Mouse (Mus musculus): ENCODE measurements around the gene Zer1.

Zer1 gene

DNA sequence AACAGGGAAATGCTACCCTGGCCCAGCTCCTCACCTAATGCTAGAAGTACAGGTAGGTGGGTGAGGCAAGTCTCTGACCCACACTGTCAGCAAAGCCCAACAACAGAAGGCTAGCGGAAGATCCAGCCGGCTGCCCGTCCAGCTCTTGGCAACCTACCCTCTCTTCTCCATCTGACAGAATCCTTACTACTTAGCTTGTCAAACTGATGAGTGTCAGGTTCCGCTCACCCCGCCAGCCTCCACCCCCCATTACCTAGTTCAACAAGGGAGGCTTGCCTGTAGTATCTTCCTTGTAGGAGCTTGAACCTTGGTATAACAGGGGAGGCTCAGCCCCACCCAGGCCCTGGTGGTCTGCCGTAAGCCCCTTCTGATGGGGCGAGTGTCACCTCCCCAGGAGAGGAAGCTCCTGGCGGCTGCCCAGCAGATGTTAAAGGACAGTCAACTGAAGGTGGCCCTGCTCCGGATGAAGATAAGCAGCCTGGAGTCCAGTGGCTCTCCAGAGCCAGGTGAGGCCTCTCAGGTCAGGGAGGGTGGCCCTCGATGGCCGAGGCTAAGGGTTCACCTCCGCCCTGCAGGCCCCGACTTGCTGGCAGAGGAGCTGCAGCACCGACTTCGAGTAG, 44.1 kb downstream of the Zer1 start:
- in situ Hi-C loops (cut with MboI; ENCODE audit: unreplicated experiment in 2 of 2), result no loop called here

DNA sequence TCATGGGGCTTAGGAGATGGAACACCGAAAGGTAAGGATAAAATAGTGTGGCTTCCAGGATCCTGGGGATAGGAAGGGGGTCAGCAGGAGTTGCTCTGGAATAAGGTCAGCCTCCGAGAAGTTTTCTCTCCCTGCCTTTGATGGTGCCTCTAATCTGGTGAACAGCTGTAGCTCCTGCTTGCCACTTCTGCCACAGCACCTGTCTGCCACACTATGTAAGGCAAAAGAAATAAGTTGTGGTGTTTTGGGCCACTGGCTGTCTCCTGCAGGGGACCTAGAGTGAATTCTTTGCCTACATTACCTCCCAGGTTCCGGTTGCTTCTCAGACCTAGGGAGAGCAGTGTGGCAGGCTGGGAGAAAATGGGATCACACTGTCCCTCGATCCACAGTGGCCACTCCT, 45.6 kb downstream of the Zer1 start:
- in situ Hi-C loops (cut with MboI; ENCODE audit: unreplicated experiment in 2 of 2), result no loop called here

DNA sequence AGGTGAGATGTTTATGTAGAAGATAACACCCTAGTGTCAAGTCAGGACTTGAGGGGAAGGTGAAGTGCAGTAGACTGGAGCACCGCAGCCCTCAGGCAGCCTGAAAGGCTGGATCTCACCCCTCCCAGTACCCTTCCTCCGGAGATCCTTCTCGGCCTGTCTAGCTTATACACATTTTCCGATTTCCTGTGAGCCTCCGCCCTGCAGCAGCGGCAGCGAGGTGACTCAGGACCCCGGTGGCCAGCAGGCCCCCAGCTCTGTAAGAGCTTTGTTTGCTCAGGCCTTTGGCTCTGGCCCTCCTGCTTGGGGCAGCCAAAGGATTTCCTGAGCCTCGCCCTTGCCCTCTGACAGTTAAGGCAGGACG, 46.1 kb downstream of the Zer1 start:
- in situ Hi-C loops (cut with MboI; ENCODE audit: unreplicated experiment in 2 of 2), result no loop called here

DNA sequence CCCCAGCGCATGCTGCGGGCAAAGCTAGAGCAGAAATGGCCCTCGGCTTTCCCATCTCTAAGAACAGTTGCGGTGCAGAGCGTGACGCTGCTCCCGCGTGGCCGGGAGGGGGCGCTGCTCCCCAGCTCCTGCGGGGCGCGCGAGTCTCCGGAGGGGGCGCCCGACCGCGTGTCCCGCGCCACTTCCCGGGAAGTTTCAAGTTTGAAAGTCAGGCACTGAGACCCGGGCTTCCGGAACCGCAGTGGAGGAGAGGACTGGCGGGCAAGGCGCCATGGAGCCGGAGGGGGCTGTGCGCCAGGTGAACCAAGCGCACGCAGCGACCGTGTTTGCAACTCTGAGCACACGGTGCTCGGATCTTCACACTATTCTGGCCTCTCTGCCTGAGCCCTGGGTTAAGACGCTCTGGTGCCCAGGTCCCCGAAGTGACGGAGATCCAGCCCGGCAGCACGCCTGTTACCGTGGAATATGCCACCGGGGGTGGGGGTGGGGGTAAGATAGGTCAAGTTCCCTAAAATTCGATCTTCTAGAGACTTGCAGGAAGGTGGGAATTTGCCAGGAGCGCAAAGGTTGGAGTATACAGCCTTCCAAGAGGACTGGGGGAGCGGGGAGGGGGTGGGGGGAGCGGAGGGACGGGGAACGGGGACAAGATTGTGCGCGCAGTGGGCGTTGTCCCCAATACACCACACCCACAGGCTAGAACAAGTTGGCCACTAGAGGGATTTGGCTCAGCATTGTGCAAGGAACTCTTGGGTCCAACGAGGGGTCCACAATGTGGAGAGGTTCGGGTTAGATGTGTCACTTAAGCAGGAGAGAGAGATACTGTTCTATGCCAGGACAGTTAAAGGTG, 46.7 kb downstream of the Zer1 start, which contains the start of gene Pkn3:
Gene Pkn3, plus strand, starts transcription at position 183 of the 847 bp plus-strand sequence.
- in situ Hi-C loops (cut with MboI; ENCODE audit: unreplicated experiment in 2 of 2), result no loop called here

DNA sequence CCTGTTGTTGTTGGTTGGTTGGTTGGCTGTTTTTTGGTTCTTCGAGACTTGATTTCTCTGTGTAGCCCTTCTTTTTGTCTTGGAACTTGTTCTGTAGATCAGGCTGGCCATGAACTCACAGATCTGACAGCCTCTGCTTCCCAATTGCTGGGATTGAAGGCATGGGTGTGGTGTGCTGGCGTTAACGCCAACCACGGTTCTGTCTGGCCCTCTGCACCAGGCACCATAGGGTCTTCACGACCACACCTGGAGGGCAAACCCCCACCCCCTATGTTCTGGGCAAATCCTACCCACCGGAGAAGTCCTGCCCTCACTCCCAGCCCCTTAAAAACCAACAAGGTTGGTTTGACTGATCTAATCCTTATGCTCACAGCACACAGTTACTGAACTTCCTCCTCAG, 47.4 kb downstream of the Zer1 start:
- in situ Hi-C loops (cut with MboI; ENCODE audit: unreplicated experiment in 2 of 2), result no loop called here

DNA sequence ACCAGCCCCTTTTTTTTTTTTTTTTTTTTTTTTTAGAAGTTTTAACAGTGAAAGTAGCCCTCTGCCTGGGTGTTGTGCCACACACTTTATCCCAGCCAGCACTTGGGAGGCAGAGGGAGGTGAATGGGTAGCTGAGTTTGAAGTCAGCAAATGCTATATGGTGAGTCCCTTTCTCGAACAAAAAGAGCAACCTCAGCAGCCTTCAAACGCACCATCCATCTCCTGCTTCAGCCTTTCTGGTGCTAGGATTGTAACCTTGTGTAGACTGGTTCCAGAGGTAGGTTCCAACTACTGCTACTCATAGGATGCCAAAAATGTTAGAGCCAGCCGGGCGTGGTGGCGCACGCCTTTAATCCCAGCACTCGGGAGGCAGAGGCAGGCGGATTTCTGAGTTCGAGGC, 47.9 kb downstream of the Zer1 start:
- in situ Hi-C loops (cut with MboI; ENCODE audit: unreplicated experiment in 2 of 2), result no loop called here

DNA sequence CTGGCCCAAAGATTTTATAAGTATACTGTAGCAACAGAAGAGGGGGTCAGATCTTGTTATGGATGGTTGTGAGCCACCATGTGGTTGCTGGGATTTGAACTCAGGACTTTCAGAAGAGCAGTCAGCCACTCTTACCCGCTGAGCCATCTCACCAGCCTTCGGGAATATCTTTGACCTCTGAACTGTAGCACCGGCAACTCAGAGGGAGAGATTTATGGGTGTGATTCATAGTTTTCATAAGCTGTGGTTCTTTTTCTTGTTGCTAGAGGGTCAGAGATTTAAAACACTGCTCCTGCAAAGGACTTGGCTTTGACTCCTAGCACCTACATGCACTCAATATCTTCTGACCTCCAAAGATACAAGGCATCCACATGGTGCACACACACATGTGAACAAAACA, 48.8 kb downstream of the Zer1 start:
- in situ Hi-C loops (cut with MboI; ENCODE audit: unreplicated experiment in 2 of 2), result no loop called here

DNA sequence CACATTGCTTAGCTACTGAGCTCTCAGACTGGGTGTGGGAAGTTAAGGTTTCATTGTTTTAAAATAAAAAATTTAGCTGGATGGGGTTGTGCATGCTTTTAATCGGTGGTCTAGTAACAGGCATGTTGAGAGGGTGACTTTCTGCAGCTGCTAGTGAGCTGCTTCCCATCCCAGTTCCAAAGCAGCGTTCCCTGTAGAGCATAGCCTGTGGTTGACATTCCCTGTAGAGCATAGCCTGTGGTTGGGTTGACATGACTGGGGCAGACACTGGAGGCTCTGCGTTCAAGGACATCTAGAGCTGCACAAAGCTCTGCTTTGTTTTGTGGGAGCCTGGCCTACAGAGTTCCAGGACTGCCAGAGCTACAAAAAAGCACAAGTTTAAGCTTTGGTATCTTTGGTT, 51.1 kb downstream of the Zer1 start:
- in situ Hi-C loops (cut with MboI; ENCODE audit: unreplicated experiment in 2 of 2), result loop anchor here in 1 of 2 experiments (25.0 kb wide), 1 partner anchor 514 kb away; the partner anchor contains the start of gene Cstad

DNA sequence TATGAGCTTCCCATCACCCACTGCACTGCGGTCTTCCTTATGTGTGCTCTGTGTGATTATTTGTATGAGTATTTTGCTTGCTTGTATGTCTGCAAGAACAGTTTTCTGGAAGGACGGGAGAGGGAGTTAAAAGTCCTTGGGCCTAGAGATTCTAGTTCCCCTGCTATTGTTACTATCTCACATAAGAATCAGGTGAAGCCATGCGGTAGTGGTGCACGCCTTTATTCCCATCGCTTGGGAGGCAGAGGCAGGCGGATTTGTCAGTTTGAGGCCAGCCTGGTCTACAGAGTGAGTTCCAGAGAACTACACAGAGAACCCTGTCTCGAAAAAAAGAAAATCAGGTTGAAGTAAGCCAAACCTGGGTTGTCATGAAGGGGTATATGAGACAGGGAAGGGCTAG, 51.5 kb downstream of the Zer1 start:
- in situ Hi-C loops (cut with MboI; ENCODE audit: unreplicated experiment in 2 of 2), result loop anchor here in 1 of 2 experiments (25.0 kb wide), 1 partner anchor 514 kb away; the partner anchor contains the start of gene Cstad

DNA sequence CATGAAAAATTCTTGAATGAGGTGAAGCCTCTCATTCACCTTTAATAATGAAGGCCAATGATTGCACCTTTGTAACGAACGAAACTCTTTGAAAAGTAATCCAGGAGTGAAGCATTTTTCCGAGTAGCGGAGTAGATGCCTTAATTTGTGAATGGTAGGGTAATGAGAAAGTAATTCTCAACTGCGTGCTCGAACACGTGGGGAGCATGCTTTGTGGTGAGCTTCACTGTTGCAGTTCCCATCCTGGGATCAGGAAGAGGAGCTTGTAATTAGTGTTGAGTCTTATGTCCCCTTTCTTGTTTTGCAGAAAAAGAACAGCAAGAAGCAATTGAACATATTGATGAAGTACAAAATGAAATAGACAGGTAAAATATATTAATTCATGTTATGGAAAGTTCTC, 56.4 kb downstream of the Zer1 start:
- in situ Hi-C loops (cut with MboI; ENCODE audit: unreplicated experiment in 2 of 2), result loop anchor here in 1 of 2 experiments (25.0 kb wide), 1 partner anchor 519 kb away; the partner anchor contains the start of gene Cstad

DNA sequence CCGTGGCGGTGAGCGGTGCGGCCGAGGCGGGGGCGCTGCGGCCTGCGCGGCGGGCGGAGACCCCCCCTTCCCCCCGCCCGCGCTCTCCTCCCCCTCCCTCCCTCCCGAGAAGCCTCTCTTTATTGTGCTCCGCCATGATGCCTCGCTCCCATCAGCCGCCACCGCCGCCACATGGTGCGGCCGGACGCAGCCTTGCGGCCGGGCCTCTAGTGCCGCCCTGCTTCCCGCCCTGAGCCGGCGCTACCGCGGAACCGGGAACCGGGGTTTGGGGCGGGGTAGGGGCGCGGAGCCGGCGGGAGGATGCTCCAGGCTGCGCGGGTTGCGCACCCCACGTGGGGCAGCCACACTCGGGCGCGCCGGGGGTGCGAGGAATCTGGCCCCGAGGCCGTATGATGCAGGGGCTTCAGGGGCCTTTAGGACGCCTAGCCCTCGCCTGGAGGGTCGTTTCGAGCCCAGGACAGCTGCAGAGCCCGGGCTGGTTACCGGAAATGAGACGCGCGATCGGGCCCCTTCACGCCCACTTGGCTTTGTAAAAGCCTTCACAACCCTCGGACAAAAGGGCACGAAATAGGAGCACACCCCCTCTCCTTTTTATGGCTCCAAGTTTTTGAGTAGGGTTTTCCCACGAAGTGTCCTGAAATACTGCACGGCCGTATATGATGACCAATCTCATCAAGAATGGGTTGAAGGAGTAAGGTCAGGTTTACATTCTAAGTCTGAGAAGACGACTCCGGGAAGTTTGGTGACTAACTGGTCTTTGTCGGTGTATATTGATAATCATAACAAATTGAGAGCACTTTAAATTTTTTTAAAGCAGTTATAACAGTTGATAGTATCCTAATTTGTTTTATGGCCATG, 57.1 kb downstream of the Zer1 start:
- in situ Hi-C loops (cut with MboI; ENCODE audit: unreplicated experiment in 2 of 2), result loop anchor here in 1 of 2 experiments (25.0 kb wide), 1 partner anchor 520 kb away; the partner anchor contains the start of gene Cstad

DNA sequence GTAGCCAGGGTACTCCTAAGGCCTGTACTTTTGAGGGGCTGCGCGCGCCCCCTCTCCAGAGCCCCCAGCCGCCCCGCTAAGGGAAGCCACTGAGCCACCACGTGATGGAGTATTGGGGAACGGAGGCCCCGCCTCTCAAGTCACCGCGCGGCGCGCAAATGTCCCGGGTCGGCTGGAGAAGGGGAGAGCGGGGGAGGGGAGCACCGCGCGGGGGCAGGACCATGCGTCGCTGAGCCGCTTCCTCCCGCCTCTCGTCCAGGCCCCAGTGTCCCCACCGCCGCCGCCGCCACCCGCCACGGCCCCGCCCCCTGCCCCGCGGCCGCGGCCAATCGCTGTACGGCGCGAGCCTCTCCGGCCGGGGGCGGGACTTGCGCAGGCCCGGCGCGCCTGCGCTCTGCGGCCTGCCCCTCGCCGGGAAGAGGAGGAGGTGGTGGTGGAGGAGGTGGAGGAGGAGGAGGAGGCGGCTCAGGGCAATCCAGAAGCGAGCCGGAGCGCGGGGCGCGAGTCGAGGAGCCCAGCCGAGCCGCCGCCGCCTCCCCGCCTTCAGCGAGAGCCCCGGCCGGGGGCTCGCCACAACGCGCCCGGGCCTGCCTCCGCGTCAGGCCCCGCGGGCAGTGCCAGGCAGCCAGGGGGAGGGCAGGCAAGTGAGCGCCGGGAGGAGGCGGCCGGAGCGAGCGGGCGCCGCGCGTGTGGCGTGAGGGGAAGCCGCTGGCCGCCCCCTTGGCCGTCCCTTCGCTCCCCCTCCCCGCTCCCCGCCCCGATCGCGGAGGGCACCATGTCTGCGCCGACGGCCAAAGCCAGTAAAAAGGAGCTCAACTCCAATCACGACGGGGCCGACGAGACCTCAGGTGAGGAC, 58.1 kb downstream of the Zer1 start:
- in situ Hi-C loops (cut with MboI; ENCODE audit: unreplicated experiment in 2 of 2), result loop anchor here in 1 of 2 experiments (25.0 kb wide), 1 partner anchor 521 kb away; the partner anchor contains the start of gene Cstad

DNA sequence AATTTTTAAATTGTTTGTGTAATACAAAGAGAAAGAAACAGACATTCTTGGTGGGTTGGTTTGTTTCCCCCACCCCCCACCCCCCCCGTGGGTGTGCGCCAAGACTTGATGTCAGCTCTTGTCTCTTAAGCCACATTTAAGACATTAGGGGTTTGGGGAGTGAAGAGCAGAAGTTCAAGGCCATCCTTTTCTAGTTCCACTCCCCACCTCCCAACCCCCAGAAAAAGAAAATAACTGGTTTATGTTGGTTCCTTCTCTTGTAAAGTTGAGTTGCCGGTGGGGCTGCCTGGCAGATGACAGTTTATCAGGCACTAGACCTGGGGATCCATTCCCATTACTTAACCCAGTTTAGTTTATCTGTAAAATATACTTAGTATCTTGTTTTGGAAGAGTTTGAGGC, 60.1 kb downstream of the Zer1 start:
- in situ Hi-C loops (cut with MboI; ENCODE audit: unreplicated experiment in 2 of 2), result loop anchor here in 1 of 2 experiments (5.0 to 25.0 kb wide), 2 partner anchors 363 to 523 kb away; partner anchors contain the start of gene Cstad

DNA sequence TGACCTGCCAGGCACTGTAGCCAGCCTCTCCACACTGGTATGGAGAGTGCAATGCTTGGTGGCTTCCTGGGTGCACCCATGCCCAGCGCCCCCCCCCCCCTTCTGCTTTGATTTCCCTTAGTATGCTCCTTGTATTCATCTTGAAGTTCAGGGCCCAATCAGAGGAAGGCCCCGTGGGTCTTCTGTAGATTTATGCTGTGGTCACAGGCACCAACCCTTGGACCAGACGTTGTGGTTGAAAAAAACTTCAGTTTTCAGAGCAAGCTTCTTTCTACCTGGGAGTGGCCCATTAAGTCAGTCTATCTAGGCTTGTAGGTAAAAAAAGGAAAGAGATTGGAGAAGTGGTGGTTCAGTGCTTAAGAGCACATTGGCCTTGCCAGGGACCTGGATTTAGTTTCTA, 60.6 kb downstream of the Zer1 start:
- in situ Hi-C loops (cut with MboI; ENCODE audit: unreplicated experiment in 2 of 2), result loop anchor here in 1 of 2 experiments (5.0 to 25.0 kb wide), 2 partner anchors 364 to 524 kb away; partner anchors contain the start of gene Cstad

DNA sequence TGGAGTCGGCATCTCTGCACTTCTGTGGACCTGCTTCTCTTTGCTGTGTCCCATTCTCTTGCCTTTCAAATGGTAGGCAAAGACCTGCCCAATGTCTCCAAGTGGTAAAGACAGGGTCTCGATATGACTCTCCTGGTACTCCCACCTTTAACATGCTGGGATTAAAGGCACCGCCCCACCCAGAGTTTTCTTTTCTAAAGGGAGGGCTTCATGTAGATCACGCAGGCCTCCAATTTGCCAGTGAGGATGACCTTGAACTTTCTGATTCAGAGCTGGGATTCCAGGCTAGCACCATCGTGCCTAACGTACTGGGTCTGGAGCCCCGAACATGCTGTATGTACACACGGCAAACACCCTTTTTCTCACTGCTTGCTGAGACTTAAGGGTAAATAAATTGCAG, 61.1 kb downstream of the Zer1 start:
- in situ Hi-C loops (cut with MboI; ENCODE audit: unreplicated experiment in 2 of 2), result loop anchor here in 1 of 2 experiments (5.0 to 25.0 kb wide), 2 partner anchors 364 to 524 kb away; partner anchors contain the start of gene Cstad

DNA sequence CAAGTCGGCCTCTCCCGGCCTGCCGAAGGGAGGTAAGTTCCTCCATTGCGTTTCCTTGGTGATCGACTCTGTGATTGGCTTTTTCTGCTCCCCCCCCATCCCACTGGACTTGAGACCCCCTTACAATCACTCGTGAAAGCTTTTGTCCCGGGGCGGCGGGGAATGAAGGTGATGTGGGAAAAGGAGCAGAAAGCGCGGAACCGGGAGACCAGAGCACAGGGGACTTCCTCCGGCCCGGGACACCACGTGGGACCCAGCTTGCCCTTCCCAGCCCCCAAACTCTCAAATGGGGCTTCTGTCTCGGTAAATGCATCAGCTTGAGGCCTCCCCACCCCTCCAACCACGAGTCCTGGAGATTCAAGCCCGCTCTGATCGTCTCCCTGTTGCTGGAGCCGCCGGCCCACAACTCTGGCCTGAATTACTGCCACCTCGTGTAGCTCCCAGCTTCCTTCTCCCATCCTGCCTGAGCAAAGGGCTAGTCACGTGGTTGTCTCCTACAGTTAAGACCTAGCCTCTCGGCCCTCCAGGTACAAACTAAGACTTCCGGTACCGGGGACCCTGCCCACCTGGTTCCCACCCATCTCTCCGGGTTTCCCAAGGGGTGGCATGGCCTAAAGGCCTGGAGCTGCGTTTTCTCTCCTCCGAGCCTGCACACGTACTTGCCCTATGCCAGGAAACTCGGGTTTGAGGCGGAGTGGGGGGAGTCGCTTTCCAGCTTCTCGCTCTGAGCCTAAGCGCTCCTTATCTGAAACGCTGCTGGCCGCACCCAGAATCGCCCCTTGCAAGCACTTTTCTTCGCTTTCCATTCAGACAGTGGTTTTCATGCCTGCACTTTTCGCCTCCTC, 61.9 kb downstream of the Zer1 start:
- in situ Hi-C loops (cut with MboI; ENCODE audit: unreplicated experiment in 2 of 2), result loop anchor here in 1 of 2 experiments (5.0 to 25.0 kb wide), 2 partner anchors 365 to 525 kb away; partner anchors contain the start of gene Cstad

DNA sequence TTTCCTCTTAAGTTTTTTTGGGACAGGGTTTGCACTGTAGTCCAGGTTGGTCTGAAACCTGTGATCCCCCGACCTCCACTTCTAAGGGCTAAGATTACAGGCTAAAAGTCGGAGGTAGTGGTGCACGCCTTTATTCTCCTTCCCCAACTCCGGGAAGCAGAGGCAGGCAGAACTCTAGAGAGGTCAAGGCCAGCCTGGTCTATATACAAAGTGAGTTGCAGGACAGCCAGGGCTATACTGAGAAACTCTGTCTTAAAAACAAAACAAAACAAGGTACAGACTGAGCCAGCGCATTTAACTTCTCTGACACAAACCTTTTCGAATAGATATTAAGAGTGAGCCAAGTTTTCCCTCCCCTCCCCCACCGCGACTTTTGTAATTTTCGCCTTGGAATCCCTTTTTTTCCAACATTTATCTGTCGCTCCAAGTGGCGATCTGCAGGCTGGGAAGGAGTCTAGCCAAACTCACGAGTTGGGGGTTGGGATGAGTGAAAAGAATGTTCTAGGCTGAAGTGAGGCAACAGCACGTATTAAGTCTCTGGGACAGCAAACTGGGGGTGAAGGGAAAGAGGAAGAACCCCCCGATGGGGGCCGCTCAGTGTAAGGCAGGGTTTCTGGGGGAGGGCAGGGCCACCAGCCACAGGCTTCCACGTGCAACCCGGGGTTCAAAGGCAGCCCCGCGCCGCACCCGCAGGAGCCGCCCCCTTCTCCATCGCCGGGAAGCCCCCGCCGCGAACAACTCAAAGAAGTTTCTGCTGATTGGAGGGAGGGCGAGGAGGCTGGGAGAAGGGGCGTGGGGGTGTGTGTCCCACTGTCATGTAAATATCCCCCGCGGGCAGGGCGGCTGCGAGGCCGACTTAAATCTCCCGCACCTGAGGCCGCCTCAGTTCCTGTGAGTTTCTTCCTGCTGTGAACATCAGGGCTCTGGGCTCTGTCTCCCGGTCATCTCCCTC, 62.9 kb downstream of the Zer1 start:
- in situ Hi-C loops (cut with MboI; ENCODE audit: unreplicated experiment in 2 of 2), result loop anchor here in 1 of 2 experiments (5.0 to 25.0 kb wide), 2 partner anchors 366 to 526 kb away; partner anchors contain the start of gene Cstad

All from v-Abl transformed pro-B cells (cell line).